Mouse (Mus musculus) yolk sac, embryonic 10.5 days (tissue): ENCODE results near the gene Mgmt.

Experiments used
- DNase-seq: peaks from one replicate; pipeline ENCODE4 v3.0.0-alpha.2; 2017; ENCODE audit warnings: low spot score

Gene Mgmt

DNA sequence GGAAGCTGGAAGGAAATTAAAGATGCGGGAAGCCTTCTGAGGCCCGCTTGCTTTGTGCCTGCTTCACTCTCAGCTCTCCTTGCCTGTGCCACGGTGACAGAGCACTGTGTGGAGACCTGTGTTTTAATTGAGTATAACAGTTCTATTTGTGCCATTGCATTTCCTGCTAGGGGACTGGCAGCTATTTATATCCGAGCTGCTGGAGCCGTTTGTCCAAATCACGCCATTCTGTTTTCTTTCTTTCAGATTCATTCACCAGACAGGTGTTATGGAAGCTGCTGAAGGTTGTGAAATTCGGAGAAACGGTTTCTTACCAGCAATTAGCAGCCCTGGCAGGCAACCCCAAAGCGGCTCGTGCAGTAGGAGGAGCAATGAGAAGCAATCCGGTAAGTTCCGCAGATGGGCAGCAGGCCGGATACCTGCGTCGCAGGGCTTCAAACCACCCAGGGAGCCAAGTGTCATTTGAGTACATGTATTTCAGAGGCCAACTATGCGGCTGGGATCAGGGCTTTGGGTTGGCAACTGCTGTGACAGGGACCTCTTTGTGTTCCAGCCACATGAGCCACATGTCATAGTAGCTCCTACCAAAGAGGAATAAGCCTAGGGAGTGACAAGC is 226.9 kb downstream of the Mgmt start:
- no peak for DNase-seq

DNA sequence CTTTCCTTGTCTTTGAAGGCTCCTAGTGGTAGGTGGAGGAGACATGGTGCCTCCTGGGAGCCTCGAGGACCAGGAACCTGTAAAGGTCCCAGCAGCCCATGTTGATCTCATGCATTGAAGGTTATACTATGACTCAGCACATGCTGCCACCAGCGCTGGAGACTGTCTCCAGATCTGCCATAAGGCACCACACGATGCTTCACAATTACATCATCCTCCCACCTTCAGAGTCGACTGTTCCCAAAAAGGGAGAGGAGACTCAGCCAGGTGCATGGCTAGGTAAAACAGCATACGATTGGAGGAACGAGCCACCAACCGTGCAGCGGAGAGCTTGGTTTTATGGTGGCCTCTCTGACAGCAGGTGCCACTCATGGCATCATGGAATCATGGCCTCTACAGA is 234.3 kb downstream of the Mgmt start:
- DNase-seq: no peak

DNA sequence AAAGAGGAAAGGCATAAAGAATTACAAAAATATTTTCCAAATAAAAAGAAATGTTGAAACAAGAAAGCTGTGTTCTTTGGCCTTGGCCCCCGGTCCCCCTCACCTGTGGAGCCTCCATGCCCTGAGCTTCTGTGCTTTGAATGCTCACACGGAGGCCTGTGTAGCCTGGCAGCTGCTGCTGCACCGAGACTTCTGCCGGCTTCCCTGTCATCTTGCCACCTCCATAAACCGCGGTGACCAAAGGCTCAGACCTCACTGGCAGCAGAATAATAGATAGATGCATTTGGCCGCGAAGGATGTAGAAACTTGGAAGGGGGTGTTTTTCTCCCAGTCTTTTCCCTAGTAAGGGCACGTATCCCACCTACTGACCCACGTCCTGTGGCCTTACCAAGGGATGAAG is 235.8 kb downstream of the Mgmt start:
- DNase-seq: no peak

DNA sequence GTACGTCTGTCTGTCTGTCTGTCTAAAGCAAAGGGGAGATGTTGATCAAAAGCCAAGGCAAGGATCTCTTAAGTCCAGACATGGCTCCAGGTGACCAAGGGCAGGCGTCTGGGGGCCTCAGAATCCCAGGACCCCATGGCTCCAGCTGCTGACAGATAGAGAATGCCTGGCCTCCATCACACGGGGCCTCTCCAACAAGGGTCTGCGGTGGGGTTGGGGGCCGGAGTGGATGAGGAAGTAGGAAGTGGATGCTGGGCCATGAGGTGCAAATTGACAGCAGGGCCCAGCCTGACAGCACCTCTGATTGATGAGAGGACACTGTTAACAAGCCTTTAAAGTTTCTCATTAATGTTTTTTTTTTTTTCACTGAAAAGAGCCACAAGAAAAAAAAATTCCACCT is 237.5 kb downstream of the Mgmt start:
- DNase-seq: no peak

DNA sequence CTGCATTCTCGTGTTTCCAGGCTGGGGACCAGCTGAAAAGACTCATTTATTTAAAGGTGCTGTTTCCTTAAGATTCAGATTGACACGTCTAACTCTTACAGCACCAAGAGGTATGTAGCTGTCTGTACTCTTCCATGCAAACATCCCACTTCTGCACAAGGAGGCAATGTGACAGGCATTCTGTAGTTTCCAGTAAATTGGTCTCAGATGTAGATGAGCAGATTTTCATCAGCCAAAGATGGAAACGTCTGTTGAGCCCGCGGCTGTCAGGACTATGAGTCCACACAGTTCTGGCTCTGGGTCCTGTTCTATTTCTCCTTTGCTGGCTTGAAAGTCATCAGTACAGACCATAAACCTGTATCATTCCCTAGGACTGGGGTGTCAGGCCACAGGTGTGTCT is 243.7 kb downstream of the Mgmt start:
- DNase-seq: no peak

DNA sequence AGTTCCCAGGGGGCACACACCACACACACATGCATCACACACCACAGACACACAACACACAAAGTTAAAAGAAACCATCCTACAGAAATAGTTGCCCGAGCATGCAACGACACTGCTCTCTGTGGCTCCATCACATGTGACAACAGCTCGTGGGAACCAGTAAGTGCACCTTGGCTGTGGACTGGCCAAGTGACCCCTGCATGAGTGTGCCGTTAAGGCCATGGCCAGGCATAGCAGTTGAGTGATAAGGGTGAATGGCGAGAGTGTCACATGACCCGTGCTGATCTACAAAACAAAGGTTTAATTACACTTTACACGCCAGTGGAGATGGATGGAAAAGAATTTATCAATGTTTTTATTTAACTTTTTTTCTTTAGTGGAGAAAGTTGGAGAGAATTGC is 245.9 kb downstream of the Mgmt start:
- DNase-seq: no peak

DNA sequence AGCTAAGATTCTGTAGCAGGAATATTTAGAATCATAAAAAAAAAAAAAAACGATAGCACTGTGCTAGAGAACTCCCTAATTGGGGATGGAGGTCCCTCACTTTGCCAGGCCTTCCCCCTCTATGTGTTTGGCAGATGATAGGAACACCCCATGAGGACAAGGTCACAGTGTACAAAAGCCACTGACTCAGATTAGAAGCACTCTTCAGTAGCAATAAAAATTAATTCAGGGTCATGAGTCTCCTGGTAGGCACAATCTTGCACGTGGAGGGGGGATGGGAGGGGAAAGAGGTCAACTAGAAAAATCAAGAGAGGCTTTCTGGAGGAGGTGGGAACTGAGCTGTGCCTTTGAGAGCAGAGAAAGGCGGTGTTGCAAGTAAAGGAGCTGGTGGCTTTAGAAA is 247.0 kb downstream of the Mgmt start:
- DNase-seq: no peak

DNA sequence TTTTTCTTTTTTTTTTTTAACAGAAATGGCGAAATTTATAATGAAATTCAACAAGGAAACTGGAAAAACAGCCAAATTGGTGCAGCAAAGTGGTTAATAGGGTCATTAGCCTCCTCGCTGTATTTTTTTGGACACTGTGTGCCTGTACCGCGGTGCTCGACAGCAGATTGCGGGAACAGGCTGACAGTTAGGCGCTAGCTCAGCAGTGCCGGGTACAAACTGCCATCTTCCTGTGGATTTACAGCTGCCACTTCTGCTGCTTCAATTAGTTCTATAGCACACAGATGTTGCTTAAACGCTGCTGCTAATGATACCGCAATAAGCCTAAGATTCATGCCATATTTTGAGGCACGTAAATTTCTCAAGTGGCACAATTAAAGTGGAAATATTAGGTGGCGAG is 252.7 kb downstream of the Mgmt start:
- DNase-seq: no peak

DNA sequence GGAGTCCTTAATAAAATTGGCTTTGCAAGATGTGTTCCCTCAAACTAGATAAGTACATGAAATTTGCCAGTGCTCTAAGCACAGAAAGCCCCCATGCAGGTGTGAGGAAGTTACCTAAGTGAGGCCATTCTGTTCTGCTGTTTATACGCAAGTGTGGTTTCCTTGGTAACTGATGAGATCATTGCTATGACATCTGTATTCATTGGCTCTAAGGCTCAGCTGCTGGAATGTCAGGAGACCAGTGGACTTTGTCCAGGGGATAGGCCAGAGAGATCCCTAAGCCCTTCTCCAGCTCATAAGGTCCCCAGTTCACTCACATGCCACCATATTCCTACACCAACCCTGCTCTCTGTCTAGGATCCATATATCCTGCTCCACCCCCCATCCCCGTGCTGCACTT is 257.4 kb downstream of the Mgmt start:
- DNase-seq: peak; percentile 13

DNA sequence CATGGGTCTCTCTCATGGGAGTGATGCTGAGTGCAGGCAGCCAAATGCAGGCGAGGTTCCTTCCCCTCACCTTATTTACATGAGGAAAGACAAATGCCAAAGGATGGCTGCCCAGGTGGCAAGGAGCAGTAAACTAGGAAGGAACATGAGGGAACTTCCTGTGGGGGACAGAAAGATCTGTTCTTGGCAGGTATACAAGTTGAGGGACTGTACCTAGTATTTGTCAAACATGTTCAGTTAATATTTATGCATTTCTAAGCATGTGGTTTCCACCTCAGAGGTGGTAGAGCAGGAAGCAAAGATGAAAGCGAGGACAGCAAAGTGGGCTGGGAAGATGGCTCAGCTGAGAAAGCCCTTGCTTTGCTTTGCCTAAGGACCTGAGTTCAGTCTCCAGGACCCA is 260.2 kb downstream of the Mgmt start:
- no peak for DNase-seq

DNA sequence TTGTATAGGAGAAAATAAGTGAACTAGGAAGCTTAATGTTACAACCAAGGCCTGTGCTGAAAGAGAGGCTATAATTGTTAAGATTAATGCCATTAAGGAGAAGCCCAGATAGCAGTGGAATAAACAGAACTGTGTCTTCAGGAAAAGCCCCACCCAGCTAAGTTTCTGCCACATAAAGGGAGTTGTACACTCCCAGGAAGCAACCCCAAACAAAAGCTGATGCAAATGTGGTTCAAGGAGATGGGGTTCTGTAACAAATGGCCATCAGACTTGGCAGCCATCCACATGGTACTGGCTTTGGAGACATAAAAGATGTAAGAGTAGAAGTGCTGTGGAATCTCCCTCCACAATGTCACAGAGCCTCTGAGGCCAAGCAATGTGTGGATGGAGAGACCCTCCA is 264.7 kb downstream of the Mgmt start:
- no peak for DNase-seq

DNA sequence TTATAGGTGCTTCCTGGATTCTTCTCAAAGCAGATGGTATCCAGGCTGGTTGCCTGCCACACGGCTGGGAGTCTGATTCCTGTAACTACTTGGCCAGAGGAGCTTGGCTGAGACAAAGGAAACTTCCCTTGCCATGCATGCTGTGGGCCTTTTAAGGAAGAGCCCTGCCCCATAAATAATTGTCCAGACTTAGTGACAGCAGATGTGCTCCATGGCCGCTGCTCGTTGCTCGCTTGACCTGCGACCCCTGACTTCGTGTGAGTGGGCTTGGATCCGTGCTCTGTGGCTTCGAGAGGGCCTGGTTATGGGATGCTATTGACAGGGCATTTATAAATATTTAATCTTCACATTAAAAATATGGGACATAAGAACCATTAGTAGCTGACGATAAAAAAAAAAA is 277.9 kb downstream of the Mgmt start:
- DNase-seq: no peak
